Mouse (Mus musculus) E14TG2a.4 (cell line): ENCODE results near the gene Hapln2.
A peak's percentile ranks its signal among the peaks of the same experiment; 100 is the strongest.

Experiments
- CTCF ChIP-seq: conservative IDR thresholded peaks from 2 replicates; pipeline ENCODE4 v1.5.1; 2014; ENCODE audit warnings: low read length
- NANOG ChIP-seq: IDR thresholded peaks from 2 replicates; pipeline ENCODE4 v1.6.1; 2014; ENCODE audit warnings: borderline replicate concordance, low read length, mixed read lengths
- POU5F1 ChIP-seq: IDR thresholded peaks from 2 replicates; pipeline ENCODE4 v1.6.1; 2014; ENCODE audit warnings: low read length, borderline replicate concordance

GRCm38 (mm10) chr3:88027434-88028186, at the start of gene Hapln2:
- TF ChIP-seq CTCF (peak; percentile 97), NANOG (no peak), POU5F1 (no peak)
